Mouse (Mus musculus): ENCODE measurements around the gene Hsd3b1. TPM values are rescaled to one million over a fixed set of nuclear protein-coding genes. Genes with fewer than 3 reads are reported as not detected.

The Hsd3b1 gene
- polyA plus RNA-seq, 1 experiment from 2014 or later = not detected

Other genes starting within 250 kb of the Hsd3b1 start
- gene Hsd3b5, start 229.5 kb downstream of the Hsd3b1 start, polyA plus RNA-seq (2015; fragmentation: Nextera tagmentation; extraction: Ambion mirVana) = not detected in 2 replicates
- gene Hsd3b2, start 135.3 kb downstream of the Hsd3b1 start, polyA plus RNA-seq (2015; fragmentation: Nextera tagmentation; extraction: Ambion mirVana) = not detected in 2 replicates
- not detected in 2 replicates for gene Hsd3b3, start 96.7 kb downstream of the Hsd3b1 start, polyA plus RNA-seq (2015; fragmentation: Nextera tagmentation; extraction: Ambion mirVana)
- 1.4 and 1.9 TPM in 2 replicates for gene Hsd3b6, start 45.4 kb downstream of the Hsd3b1 start, polyA plus RNA-seq (2015; fragmentation: Nextera tagmentation; extraction: Ambion mirVana)
- not detected in 2 replicates for gene Hao2, start 33.4 kb upstream of the Hsd3b1 start, polyA plus RNA-seq (2015; fragmentation: Nextera tagmentation; extraction: Ambion mirVana)

Data from embryonic facial prominence, embryonic 15.5 days (tissue).